Mouse (Mus musculus) central nervous system, embryonic 14 days (tissue): ENCODE measurements around the gene Atf3. TPM values are rescaled to one million over a fixed set of nuclear protein-coding genes. Genes with fewer than 3 reads are reported as not detected.

Source experiments
- polyA plus RNA-seq: library from polyadenylated mRNA; depleted of rRNA; stranded (reverse); fragments of >200 nt; gene quantifications from 2 replicates; pipeline ENCODE4 v1.2.3, GENCODE M21; 2012; rRNA removed

Gene Atf3
- 1.6 and 2.1 TPM in 2 replicates for polyA plus RNA-seq

DNA sequence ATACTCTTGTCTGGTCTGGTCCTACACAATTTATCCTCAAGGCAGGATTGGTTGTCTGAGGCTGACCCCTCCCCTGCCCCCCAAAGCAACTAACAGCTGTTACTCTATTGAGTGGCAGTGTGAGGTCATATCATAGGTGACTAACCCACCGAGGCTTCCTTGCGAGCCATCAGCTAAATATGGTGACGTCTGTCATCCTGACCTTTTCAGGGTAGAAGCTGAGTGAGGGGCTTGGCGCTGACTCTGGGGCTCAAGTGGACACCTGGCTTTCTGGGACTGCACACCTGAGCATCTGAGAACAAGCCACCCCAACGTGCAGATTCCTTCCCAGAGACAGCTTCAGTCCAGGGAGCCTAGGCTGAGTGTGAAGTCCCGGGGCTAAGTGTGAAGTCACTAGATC is at the start of gene Atf3:
Gene Atf3 (minus strand): TSS at position 101 of the 400 bp plus-strand sequence.

DNA sequence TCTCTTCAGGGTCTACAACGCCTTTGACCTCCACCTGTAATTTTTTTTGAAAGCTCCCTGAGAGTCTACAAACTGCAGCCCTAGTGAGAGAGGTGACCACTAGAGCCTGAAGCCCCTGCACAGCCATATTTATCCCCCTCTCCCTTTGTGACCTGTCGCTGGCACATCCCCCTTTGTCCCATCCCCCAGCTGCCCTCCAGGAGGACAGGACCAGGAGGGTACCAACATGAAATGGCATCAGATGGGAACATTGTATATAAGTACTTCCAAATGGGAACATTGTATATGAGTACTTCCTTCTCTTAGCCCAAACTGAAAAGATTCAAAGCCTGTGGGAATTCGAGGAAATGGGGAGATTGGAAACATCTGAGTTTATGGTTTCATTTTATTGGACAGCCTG is 53.1 kb downstream of the Atf3 start, which contains the start of gene Fam71a:
Gene Fam71a (minus strand): TSS at position 101 of the 400 bp plus-strand sequence.

Other genes starting within 250 kb of the Atf3 start
- 49.2 and 56.3 TPM in 2 replicates for gene Vash2, start 238.7 kb downstream of the Atf3 start, polyA plus RNA-seq
- gene Flvcr1, start 191.9 kb downstream of the Atf3 start, polyA plus RNA-seq: 19.6 and 20.6 TPM in 2 replicates
- not detected in 2 replicates for gene Spata45, start 181.4 kb downstream of the Atf3 start, polyA plus RNA-seq
- 26.8 and 29.2 TPM in 2 replicates for gene Tatdn3, start 155.1 kb downstream of the Atf3 start, polyA plus RNA-seq
- gene Nsl1, start 155.0 kb downstream of the Atf3 start, polyA plus RNA-seq: 9.4 and 9.5 TPM in 2 replicates
- gene Batf3, start 120.2 kb downstream of the Atf3 start, polyA plus RNA-seq: 2.6 and 3.7 TPM in 2 replicates
- not detected in 2 replicates for gene Fam71a, start 53.2 kb downstream of the Atf3 start, polyA plus RNA-seq
- gene Nenf, start 100.2 kb upstream of the Atf3 start, polyA plus RNA-seq: 107 and 121 TPM in 2 replicates
- 27.1 and 30.6 TPM in 2 replicates for gene Tmem206, start 107.9 kb upstream of the Atf3 start, polyA plus RNA-seq
- gene Ppp2r5a, start 185.2 kb upstream of the Atf3 start, polyA plus RNA-seq: 18.4 and 18.9 TPM in 2 replicates